Mouse (Mus musculus) spleen, embryonic (tissue): ENCODE measurements around the gene Msmb.

Source experiments
- CTCF ChIA-PET: fragments of 350-600 bp; sonication (Branson Sonifier 250); formaldehyde crosslinking; loops from one replicate; lab custom pipeline; 2022; lab: Charles Lee

Gene Msmb

DNA sequence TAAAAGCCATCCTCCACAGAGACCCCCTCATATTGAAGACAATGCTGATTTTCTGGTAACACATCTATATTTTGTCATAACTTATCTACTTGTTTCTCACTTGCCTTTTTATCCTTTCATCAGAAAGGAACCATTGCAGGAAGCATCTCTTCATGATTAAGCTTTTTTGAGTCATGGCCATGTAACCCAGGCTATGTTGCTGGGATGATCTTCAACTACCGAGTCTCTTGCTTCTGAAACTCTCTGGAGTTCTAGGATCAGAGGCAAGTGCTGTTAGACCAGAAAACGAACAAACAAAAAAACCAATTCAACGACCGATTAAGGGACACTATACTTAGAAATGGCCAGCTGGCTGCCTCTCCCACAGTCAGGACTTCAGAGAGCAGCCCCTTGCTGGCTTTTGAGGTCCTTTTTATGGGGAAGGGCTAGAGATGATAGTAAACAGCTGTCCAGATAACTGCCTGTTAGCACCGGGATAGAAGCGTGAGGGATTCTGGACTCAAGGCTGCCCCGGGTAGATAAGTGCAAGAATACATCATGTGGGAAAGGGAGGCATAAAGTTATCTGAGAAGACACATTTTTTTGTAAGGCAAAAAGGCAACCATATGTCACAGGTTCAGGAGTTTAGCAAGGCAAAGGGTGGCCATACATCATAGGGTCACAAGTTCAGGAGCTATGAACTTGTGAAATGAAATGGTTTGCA is 4.1 kb downstream of the Msmb start:
- CTCF ChIA-PET = no interaction called here

DNA sequence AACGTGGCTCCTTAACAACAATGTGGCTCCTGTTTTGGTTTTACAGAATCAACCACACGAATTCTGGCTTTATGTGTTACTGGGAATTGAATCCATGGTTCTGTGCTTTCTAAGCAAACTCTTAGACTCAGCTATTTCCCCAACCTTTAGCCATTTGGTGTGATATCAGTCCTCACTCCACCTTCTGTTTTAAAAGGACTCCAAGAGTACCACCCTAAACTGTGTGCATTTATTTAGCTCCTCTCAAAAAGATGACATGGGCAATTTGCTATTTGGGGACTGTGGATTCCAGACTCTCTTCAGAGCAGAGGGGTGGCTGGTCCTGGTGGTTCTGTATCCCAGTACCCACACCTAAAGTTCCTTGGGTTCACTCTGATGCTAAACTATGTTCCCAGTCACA is 4.8 kb downstream of the Msmb start:
- CTCF ChIA-PET = no interaction called here

DNA sequence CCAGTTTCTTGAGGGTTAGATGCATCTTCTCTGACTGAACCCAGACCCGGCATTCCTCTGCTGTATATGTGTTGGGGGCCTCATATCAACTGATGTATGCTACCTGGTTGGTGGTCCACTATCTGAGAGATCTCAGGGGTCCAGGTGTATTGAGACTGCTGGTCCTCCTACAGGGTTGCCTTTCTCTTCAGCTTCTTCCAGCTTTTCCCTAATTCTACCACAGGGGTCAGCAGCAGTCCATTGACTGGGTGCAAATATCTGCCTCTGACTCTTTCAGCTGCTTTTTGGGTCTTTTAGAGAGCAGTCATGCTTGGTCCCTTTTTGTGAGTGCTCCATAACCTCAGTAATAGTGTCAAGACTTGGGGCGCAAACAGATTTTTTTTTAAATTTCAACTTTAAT is 9.0 kb downstream of the Msmb start:
- CTCF ChIA-PET = no interaction called here

GRCm38 (mm10) chr14:32152243-32152965 is 10.6 kb downstream of the Msmb start:
- CTCF ChIA-PET = interaction anchor here (1.2 kb wide), 1 partner anchor 14 kb away, joined by 3 read pairs; no protein-coding TSS in a partner anchor

DNA sequence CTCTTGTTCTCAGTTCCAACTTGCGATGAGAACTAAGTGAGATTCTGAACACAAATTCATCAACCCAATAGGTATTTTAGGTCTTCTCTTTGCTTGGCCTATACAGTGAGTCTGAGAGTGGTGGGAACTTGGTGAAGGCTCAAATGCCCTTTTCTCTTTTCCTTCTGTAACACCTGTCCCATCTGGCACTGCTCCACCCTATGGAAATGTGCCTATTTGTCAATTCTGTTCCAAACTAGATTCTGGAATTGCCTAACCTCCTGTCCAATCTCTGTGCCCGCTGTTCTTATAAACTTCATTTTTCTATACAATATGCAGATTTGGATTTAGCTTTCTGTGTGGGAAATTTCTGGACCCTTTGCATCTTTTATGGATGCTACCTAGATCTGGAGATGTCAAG is 11.3 kb downstream of the Msmb start:
- CTCF ChIA-PET = no interaction called here

DNA sequence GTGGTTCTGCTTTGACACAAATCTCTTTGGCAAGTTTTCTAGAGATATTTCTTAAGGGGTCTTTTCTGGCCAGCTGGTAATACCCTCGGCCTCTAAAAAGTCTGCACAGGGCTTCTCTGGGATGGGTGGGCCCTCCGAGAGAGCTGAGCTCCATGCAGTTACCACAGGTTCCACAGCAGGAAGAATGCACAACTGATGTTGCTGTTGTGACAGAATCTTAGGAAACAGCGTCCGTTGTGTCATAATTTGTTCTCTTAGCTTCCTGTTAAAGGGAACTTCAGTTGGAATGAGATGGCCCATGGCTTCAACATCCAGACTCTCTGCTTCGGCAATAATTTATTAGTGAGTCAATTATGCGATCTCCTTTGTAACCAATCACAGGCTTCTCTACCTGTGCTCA is 12.9 kb downstream of the Msmb start:
- CTCF ChIA-PET = no interaction called here

DNA sequence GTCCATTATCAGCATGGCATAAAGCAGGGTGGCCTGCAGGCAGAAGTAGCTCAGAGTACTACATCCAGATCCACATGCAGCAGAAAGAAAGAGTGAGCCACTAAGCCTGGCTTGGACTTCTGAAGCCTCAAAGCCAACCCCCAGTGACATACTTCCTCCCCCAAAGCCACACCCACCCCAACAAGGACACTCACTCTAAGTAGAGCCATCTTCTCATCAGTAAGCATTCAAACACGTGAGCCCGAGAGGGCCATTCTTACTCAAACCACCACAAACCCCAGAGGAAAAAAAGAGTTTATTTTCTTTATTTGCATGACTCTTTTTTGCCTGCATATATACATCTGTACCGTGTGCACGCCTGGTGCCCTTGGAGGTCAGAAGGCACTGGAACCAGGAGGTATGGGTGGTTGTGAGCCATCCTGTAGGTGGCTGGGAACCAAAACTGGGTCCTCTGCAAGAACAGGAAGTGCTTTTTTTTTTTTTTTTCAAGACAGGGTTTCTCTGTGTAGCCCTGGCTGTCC is 17.4 kb downstream of the Msmb start:
- CTCF ChIA-PET = no interaction called here

GRCm38 (mm10) chr14:32159690-32160246 is 17.9 kb downstream of the Msmb start, which contains the start of gene Ncoa4:
Gene Ncoa4, plus strand, starts transcription at chr14:32159865.
- CTCF ChIA-PET = no interaction called here

GRCm38 (mm10) chr14:32160563-32160962 is 18.7 kb downstream of the Msmb start:
- CTCF ChIA-PET = no interaction called here

DNA sequence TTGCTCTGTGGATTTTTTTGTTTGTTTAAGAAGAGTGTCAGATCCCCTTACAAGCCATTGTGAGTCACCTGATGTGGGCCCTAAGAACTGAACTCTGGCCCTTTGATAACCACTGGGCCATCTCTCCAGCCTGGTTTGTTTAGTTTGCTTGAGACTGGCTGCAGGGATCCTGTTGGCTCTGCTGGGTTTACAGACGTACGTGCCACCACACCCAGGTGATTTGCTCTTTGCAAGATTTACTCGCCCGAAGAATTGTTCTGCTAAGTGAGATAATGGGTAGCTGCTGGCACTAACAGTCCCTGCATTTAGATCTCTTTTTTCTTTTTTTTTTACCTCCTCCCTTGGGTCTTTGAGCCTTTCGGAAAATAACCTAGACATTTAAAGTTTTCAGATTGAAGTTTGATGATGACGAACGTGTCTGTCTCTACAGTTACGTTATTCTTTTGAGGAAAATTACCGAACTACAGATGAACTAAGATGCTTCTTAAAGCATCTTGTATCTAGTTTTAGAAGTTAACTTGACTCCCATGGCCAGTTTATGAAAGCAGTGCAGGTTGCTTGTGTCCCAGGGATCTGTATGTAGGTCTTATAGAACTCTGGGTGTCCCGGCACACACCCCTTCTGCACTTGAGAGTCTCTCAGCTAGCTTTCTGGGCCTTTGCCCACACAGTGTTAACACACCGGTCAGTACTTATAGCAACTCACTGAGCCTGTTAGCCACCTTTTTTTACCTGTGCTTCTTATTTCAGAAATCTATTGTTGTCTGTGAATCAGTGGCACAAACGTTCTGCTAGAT is 19.5 kb downstream of the Msmb start:
- CTCF ChIA-PET = no interaction called here

GRCm38 (mm10) chr14:32162231-32162630 is 20.4 kb downstream of the Msmb start:
- CTCF ChIA-PET = no interaction called here

- CTCF ChIA-PET = no interaction called here
These were observed 21.5 kb downstream of the Msmb start for GRCm38 (mm10) chr14:32163203-32163888.

DNA sequence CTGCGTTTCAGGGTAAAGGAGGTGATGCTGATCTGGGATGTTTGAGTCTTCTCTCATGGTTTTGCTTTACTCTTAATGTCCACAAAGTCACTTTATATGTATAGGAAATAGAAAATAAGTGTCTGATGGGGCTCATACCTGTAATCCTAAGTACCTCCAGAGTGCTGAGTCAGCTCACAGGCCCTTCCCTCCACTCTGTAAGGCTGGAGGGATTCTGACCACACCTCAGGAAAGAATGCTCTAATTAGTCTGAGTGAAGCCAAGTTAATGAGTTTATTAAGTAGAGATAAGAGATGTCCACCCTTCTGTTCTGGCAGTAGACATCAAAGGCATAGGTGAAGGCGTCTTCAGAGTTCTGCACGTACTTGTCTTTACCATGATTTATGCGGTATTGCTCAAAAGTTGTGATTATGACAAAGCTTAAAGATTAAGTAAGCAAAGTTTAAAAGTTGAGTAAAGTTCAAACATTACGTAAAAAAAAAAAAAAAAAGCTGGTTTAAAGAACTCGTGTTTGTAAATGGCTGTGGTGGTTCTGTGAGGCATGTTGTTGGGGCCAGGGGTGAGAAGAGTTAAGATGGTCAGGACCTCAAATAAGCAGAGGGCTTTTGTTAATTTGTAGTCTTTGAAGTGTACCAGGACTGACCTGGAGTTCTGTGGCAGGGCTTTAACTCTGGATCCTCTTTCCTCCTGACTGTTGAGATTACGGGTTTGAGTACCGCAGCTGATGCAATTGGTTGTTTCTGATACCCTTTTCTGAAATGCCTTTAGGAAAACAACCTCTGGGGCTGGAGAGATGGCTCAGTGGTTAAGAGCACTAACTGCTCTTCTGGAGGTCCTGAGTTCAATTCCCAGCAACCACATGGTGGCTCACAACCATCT is 22.6 kb downstream of the Msmb start:
- CTCF ChIA-PET = no interaction called here

GRCm38 (mm10) chr14:32165278-32166061 is 23.6 kb downstream of the Msmb start:
- CTCF ChIA-PET = interaction anchor here (0.6 kb wide), 2 partner anchors 61 to 125 kb away, joined by 4 to 10 read pairs; no protein-coding TSS in a partner anchor

DNA sequence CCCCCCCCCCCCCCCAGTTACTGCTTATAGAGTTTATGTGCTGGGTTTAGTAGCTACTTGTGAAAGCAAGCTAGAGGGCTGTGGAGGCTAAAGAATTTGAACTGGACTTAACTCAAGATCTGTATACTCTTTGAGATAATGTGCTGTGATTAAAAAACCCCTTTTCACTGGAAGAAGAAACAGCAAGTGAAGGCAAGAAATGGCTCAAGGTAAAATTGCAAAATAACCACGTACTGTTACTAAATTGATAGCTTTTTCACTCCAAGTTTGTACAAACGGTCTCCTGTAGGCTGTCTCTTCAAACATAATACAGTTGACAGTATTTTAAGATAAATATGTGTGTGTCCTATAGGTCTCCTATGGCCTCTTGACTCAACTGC is 24.2 kb downstream of the Msmb start:
- CTCF ChIA-PET = interaction anchor here (0.6 to 0.9 kb wide), 3 partner anchors 14 to 124 kb away, joined by 3 to 10 read pairs (median 4); no protein-coding TSS in a partner anchor

GRCm38 (mm10) chr14:32166840-32167239 is 25.0 kb downstream of the Msmb start:
- CTCF ChIA-PET = interaction anchor here (0.9 kb wide), 1 partner anchor 15 kb away, joined by 3 read pairs; no protein-coding TSS in a partner anchor

DNA sequence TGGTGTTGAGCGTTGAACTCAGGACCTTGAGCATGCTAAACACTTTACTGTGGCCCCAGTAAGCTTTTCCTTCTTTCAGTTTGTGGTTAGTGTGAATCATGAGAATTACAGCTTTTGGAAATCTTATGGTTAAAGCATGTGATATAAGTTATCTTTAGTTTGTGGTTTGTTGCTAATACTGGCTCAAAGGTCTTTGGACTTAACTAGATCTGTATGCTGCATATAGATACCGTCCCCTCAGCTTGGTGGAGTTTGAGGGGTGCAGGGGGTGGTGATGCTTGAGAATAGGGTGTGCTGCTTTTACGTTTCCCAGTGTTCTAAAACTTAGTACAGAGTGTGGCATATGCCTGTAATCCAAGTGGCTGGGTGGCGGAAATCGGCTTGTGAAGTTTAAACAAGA is 25.5 kb downstream of the Msmb start:
- CTCF ChIA-PET = no interaction called here

DNA sequence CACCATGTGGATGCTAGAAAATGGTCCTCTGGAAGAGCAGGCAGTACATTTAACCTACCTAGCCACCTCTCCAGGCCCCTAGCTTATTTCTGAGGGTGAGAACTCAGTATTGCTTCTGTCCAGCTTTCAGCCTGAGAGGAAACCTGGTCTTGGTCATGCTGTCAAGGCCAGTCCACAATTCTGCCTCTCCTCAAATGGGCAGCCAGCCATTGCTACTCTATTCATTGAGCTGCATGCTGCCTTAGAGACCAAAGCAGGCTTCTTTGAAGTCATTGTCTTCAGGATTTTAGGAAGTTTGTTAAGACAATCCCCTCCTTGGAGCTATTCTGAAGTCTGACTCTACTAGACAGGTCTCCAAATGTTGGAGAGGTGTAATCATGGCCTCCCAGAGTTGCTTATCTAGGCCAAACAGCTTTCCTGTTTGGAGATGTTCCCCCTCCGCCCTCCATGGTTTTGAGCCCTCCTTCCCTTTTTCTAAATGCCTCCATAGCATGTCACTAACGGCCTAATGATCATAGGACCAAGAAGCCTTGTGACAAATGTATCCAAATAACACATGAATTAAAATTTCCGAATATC is 26.9 kb downstream of the Msmb start:
- CTCF ChIA-PET = interaction anchor here (1.0 kb wide), 1 partner anchor 25 kb away, joined by 4 read pairs; no protein-coding TSS in a partner anchor

DNA sequence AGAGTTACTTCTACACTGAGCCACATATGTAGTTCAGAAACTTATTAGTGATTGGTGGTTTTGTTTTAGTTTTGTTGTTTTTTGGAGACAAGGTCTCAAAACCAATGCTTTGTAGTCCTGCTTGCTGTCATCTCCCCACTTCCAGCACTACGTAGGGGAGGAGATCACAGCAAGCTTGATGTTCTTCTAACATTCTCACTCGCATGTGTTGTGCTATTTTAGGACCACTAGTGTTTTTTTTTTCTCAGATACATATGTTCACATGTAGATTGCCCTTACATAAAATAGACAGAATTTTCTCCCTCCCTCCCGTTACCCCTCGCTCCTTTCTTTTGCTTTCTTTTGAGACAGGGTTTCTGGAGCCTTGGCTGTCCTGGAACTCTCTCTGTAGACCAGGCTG is 28.3 kb downstream of the Msmb start:
- CTCF ChIA-PET = interaction anchor here (0.6 kb wide), 1 partner anchor 52 kb away, joined by 4 read pairs; no protein-coding TSS in a partner anchor
